Mouse (Mus musculus) left cerebral cortex, postnatal 10 days (tissue): ENCODE results near the gene Rab11a. TPM values are rescaled to one million over a fixed set of nuclear protein-coding genes. Genes with fewer than 3 reads are reported as not detected.
"Not testable (repeated sequence)": the region's sequence is repeated elsewhere in the genome, so short reads cannot be mapped to it uniquely, and the experiment has no call there.

Experiments used
- DNase-seq, 2 experiments: peaks; one replicate each; pipeline ENCODE4 v3.0.0; 2021 to 2022; ENCODE audit warnings: low spot score in 2 of 2, mixed read lengths in 1 of 2; ENCODE audit errors: extremely low spot score in 1 of 2
- intact Hi-C: fragments of 180-260 bp; cut with DNase I; formaldehyde crosslinking; loops from one replicate; pipeline ENCODE4 v1.15.1; 2025
- total RNA-seq, 2 experiments: library from RNA; stranded (reverse); gene quantifications; 2 replicates each; pipeline ENCODE4 v1.2.3; 2021

Rab11a gene
- total RNA-seq, 2 experiments from 2014 or later = 389 to 433 TPM

DNA sequence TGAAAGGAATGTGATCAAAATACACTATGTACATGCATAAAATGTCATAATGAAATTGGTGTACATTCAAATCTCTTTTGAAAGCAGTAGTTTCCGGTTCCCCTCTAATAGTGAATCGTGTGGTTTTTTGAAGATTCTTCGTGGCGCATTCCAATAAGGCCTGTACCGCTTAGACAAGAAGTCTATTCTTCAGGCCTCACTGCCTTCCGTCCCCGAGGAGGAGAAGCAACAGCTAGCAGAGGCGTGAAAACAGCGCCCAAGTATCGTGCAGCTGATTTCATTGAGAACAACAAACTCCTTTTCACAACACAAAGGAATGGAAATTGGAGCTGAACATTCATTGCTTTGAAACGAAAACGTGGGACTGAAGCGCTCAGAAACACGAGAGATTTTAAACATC, 20.5 kb upstream of the Rab11a start:
- DNase-seq = peak in 1 of 2 experiments; percentile 30
- intact Hi-C loops = no loop called here

DNA sequence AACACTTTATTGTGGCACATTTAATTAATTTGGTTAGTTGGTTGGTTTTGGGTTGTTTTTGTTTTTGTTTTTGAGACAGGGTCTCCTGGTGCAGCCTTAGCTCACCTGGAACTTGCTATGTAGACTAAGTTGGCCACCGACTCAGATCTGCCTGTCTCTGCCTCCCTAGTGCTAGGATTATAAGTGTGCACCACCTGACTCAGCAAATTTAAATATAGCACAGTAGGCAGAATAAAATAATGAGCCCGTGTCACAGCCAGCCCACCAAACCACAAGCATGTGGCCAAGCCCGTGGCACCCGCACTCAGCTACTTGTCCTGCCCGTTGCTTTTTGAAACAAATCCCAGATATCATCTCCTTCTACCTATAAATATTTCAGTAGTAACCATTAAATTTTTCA, 15.0 kb upstream of the Rab11a start:
- intact Hi-C loops = no loop called here

DNA sequence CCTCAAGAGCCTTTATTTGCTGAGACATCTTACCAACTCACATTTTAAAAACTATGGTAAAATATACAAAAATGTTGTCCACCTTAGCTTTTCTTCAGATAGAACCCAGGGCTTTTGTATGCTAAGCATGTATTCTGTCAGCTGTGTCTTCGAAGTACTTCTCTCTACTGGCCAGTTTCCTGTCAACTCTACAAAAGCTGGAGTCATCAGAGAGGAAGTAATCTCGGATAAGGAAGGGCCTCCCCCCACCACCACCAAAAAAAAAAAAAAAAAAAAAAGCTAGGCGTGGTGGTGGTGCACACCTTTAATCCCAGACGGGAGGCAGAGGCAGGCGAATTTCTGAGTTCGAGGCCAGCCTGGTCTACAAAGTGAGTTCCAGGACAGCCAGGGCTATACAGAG, 11.8 kb upstream of the Rab11a start:
- intact Hi-C loops = no loop called here
- no peak for DNase-seq

More for the DNA sequence above, 15.0 kb upstream of the Rab11a start:
- no peak for DNase-seq

DNA sequence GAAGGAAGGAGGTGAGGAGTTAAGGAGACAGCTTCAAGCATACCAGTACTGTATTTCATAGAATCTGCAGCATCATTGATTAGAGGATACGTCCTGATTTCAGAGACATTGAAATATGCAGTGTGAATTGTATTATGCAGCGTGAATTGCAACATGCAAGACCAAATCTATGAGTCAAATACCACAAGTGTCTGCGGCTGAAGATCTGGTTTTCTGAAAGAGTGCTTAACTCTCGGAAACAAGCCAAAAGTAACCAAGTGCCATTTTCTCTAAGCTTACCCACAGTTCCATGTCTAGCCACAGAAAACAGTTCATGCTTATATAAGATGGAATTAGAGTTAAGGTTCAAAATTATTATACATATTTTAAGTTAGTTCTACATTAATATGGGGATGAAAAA, 10.2 kb upstream of the Rab11a start:
- DNase-seq = no peak
- intact Hi-C loops = no loop called here

DNA sequence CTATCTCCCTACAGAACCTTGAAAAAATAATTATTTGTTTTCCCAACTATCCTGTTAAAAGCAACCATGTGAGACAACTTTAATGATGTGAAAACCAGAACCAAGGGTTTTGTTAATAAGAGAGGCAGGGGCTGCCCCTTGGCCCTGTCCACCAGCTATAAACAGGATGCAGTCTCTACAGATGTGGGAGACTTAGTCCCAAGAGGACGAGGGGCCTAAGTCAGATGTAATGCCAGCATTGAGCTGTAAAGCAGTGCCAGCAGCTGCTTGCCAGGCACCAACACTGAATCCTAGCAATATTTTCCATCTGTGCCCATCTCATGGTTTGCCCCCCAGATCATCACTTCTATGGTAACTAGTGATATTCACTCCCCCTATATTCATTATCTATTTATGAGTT, 4.9 kb upstream of the Rab11a start:
- no peak for DNase-seq
- intact Hi-C loops = no loop called here

DNA sequence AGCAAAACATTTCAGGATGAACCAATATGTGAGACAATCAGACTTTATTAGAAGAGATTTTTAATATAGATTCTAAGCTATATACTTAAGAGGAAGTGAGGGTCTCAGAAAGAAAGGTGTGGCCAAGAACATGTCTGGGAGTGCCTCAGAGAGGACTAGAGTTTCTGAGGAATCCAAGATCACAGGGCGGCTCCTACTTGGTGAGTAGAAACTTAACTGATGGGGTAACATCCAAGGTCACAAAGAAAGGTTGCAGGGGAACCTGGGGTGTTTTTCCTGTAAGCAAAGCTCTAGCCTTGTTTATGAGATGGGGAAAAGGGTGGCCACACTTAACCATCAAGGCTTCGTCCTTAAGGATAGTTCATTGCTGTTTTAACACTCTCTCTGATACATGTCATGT, 1.4 kb upstream of the Rab11a start:
- no peak for DNase-seq
- intact Hi-C loops = loop anchor here (5.0 kb wide), 1 partner anchor 397 kb away; the partner anchor contains the start of gene Dis3l

DNA sequence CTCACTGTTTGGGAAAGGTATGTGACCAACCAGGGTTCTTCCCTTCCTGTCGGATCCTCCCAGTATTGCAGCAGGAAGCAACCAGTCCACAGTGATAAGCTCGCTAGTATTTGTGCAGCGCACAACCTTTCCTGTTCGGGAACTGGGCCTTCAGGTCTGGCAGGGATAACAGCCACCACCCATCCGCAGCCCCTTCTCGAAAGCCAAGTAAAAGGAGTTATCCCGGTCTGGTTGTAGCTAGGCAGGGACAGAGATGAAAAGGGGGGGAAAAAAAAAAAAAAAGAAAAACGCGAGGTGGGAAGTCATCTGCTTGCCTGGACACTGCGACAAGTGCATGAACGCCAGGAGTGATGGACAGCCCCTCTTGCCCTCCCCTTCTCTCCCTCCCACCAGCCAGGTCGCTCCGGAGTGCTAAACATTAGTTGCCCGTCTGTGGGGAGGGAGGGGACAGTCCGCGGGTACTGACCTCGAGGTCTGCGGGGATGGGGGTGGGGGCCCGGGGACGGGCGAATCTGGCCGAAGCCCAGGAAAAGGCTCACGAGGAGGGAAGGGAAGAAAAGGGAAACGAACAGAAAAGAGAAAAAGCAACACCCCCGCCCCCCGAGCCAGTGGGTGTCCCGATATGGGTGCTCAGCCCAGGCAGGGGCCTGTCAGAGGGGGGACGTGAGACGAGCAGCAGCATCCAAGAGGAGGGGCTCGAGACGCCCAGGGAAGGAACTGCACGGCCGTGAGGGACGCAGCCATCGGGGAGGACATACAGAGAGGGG, 736 bp downstream of the Rab11a start:
- peak; percentile 37 to 74 for DNase-seq
- intact Hi-C loops = loop anchor here (5.0 kb wide), 1 partner anchor 395 kb away; the partner anchor contains the start of gene Dis3l

DNA sequence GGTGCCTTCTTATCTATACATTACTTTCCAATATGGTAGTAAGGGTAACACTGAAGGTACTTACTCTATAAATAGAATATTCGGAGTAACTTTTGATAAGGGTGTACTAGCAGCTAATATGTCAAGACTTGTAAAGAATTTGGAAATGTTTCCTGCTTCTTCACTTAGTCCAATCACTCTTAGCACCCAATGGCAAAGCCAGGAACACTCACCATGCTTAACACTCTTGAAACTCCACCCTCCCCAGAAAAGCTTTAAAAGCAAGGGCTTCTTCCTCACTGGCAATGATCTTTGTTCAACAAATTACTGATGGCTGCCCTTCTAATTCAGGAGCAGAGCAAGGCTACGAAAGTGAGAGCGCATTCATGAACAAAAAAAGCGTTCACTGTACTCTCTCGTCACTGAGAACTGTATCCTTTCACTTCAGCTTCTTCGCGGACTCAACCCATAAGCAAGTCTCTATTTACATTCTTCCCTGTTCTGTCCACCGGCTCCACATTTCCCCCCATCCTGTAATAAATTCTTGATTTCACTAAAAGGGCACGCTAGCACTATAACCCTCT, 1.4 kb downstream of the Rab11a start:
- no peak for DNase-seq
- intact Hi-C loops = loop anchor here (5.0 kb wide), 1 partner anchor 394 kb away; the partner anchor contains the start of gene Dis3l

GRCm38 (mm10) chr9:64734992-64735391, 2.6 kb downstream of the Rab11a start:
- not testable (repeated sequence) for DNase-seq
- intact Hi-C loops = loop anchor here (5.0 kb wide), 1 partner anchor 393 kb away; the partner anchor contains the start of gene Dis3l

- intact Hi-C loops = no loop called here
- no peak for DNase-seq
Observed at GRCm38 (mm10) chr9:64734166-64734565, 3.4 kb downstream of the Rab11a start.

GRCm38 (mm10) chr9:64731029-64731560, 6.5 kb downstream of the Rab11a start:
- no peak for DNase-seq
- intact Hi-C loops = no loop called here

- intact Hi-C loops = no loop called here
- DNase-seq = no peak
Observed at GRCm38 (mm10) chr9:64726454-64726853, 11.1 kb downstream of the Rab11a start.

DNA sequence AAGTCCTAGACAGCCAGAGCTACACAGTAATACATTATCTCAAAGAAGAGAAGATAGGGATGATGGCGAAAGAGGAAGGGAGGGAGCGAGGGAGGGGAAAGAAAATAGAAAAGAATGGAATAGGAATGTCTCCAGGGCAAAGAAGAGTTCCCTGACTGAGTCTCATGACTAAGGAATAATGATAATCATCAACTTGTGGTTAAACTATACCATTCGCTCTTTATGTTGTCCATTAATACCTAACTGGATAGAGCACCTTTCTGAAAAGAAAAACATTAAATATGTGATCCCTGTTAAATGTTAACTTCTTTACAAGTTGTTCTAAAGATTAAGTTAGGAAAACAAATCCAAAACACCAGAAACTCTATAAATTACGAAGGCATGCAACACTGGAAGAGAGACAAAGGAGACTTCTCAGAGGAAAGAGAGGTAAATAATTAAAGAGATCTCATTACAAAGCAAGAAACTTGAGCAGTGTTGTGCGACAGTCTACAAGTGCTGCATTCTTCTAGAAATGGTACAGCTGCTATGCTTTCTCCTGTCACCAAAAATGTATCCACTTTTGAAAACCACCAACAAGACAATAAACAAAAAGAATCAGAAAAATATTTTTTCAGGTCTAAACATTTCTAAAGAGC, 17.9 kb downstream of the Rab11a start:
- no peak for DNase-seq
- intact Hi-C loops = no loop called here

- DNase-seq, intact Hi-C loops: not testable (repeated sequence)
Observed at GRCm38 (mm10) chr9:64710291-64710690, 27.3 kb downstream of the Rab11a start.

DNA sequence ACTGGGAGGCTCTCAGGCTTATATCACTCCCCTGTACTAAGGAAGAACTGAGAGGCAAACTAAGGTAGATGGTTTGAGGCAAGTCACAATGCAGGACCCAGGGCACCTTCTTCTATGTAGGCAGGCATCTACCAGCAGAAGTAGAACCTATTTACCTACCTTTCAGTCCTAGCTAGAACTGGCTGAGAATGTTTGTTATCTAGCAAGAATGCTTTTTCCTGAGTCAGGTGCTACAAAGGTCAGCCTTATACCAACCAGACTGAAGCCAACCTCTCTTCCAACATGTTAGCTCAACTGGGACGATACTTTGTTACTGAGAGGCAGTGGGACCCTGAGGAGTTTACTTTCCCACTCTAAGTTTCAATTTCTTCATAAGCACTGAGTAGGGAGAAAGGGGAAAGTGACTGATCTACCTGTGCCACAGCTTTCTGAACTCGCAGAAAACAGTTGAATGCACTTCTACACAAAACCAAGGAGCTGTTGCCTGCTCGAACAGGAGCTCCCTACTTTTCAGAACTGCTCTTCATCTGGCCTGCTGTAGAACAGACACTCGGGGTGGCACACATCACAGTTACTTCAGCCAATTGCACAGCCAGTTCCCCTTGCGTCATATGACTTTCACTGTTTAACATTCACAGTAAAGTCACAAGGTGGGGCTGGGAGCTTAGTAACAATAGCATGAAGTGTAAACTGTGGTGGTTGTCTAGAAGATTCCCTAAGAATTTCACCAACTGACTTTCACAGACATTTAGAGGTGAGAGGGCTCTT, 33.3 kb downstream of the Rab11a start:
- no peak for DNase-seq
- intact Hi-C loops = no loop called here

GRCm38 (mm10) chr9:64703420-64703965, 34.1 kb downstream of the Rab11a start:
- intact Hi-C loops = no loop called here
- no peak for DNase-seq

DNA sequence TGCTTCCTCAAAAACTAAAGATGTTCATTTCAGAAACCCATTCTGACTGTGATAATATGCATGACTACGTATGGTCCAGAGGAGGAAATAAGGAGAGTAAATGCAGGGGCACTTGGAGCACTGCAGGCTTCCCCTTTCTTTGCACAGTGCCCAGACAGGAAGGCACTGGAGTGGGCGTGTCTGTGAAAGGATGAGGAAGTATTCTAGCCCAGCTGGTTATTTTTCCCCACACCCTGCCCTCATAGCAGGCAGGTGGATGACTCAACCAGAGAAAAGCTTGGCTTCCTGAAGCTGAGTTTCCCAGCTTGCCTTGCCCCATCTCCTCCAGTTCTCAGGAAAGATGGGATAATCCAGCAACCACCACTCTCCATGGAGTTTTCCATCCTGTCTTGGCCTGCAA, 34.6 kb downstream of the Rab11a start:
- DNase-seq = peak in 1 of 2 experiments; percentile 31
- intact Hi-C loops = no loop called here

DNA sequence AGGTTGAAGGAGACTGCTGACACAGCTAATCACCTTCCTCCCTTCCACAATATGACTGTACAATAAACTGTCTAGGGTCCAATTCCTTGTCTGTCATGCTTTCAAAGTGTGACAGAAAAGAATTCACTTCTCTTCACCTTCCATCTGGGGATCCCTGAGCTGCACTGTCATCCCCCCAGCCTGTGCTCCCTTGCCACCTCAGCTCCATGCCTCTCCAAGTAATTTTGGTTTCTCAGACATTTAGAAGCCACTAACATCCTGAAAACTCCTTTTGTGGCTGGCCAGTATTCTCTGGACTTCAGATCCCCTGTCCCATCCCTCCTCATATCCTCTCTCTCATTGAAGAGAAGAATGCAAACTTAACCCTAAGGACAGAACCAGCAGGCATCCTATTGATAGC, 35.2 kb downstream of the Rab11a start:
- no peak for DNase-seq
- intact Hi-C loops = no loop called here

DNA sequence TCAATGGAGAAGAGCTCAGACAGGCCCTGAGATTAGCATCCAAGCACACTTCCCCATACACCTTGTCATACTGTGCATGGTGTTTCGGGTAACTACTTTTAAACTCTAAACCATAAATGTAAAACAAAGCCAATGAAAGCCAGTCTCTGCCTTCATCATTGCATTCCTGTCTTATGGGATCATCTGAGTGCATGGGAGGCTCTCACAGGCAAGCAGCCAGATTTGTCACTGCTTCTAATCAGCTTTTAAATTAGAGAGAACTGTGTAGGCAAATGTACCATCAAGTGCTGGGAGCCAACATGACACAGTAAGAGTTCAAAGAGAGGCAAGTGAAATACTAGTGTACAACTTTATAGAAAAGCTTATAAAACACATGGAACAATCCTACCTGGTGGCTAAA, 35.9 kb downstream of the Rab11a start:
- no peak for DNase-seq
- intact Hi-C loops = no loop called here
